Mouse (Mus musculus) cerebellum, postnatal 4 days (tissue): ENCODE measurements at regions not wholly inside any gene's neighbourhood (a gene's known extent, or its start where the extent isn't known, plus 50 kb on each side); places are given as distances from the start of the nearest gene placed in this dataset.
"Not testable (repeated sequence)": the region's sequence is repeated elsewhere in the genome, so short reads cannot be mapped to it uniquely, and the experiment has no call there.

Experiments
- DNase-seq, 2 experiments: peaks; one replicate each; pipeline ENCODE4 v3.0.0; 2022; ENCODE audit warnings: low spot score in 2 of 2, mixed read lengths in 1 of 2

GRCm38 (mm10) chr15:14253602-14254301 is 1080.3 kb upstream of the Cdh6 start:
- no peak for DNase-seq

GRCm38 (mm10) chr15:14251773-14252172 is 1078.3 kb upstream of the Cdh6 start:
- no peak for DNase-seq

GRCm38 (mm10) chr15:14215236-14215635 is 1041.8 kb upstream of the Cdh6 start:
- no peak for DNase-seq

- DNase-seq, result peak in 1 of 2 experiments; percentile 10
These were observed 1041.3 kb upstream of the Cdh6 start for GRCm38 (mm10) chr15:14214726-14215125.

- no peak for DNase-seq
These were observed 1004.0 kb upstream of the Cdh6 start for GRCm38 (mm10) chr15:14177523-14177922.

GRCm38 (mm10) chr15:14137402-14137801 is 963.9 kb upstream of the Cdh6 start:
- no peak for DNase-seq

- no peak for DNase-seq
These were observed 950.4 kb upstream of the Cdh6 start for GRCm38 (mm10) chr15:14123829-14124228.

- not testable (repeated sequence) for DNase-seq
These were observed 944.8 kb upstream of the Cdh6 start for GRCm38 (mm10) chr15:14118321-14118720.

GRCm38 (mm10) chr15:14101757-14102156 is 928.3 kb upstream of the Cdh6 start:
- DNase-seq, result no peak

- DNase-seq, result peak in 1 of 2 experiments; percentile 26
These were observed 878.4 kb upstream of the Cdh6 start for GRCm38 (mm10) chr15:14051872-14052271.
